Mouse (Mus musculus) thymus, adult 2 months (tissue): ENCODE measurements around the gene Nip7. TPM values are rescaled to one million over a fixed set of nuclear protein-coding genes. Genes with fewer than 3 reads are reported as not detected.
"Not testable (repeated sequence)": the region's sequence is repeated elsewhere in the genome, so short reads cannot be mapped to it uniquely, and the experiment has no call there.

Experiments
- DNase-seq: peaks from one replicate; pipeline ENCODE4 v3.0.0; 2021
- H3K27ac ChIP-seq: fragments of 200-500 bp; 2 replicates; pipeline ENCODE4 v1.5.1; 2012; ENCODE audit warnings: low read length, control low read depth; ENCODE audit not compliant: control insufficient read depth, insufficient read depth
- H3K27me3 ChIP-seq: fragments of 200-500 bp; 2 replicates; pipeline ENCODE4 v1.6.1; 2012; ENCODE audit warnings: mild to moderate bottlenecking, low read length, moderate library complexity, mixed read lengths; ENCODE audit not compliant: control insufficient read depth, insufficient read depth
- H3K36me3 ChIP-seq: fragments of 200-500 bp; 2 replicates; pipeline ENCODE4 v1.6.1; 2012; ENCODE audit warnings: mild to moderate bottlenecking, low read length, moderate library complexity; ENCODE audit not compliant: control insufficient read depth, insufficient read depth
- H3K4me1 ChIP-seq: fragments of 200-500 bp; replicated peaks from 2 replicates; pipeline ENCODE4 v1.6.1; 2012; ENCODE audit warnings: low read length; ENCODE audit not compliant: control insufficient read depth, insufficient read depth
- H3K4me3 ChIP-seq: fragments of 200-500 bp; 2 replicates; pipeline ENCODE4 v1.5.1; 2012; ENCODE audit warnings: mild to moderate bottlenecking, low read length, control low read depth, moderate library complexity; ENCODE audit not compliant: control insufficient read depth, insufficient read depth
- CTCF ChIP-seq: fragments of 200-500 bp; IDR thresholded peaks from 2 replicates; pipeline ENCODE4 v1.5.1; 2012; ENCODE audit warnings: mild to moderate bottlenecking, control low read depth, low read length, moderate library complexity, borderline replicate concordance; ENCODE audit not compliant: control insufficient read depth, poor library complexity, insufficient read depth; ENCODE audit errors: extremely low read depth
- POLR2A ChIP-seq: fragments of 200-500 bp; IDR thresholded peaks from 2 replicates; pipeline ENCODE4 v1.6.1; 2012; ENCODE audit warnings: mild to moderate bottlenecking, low read length, control low read depth, moderate library complexity; ENCODE audit not compliant: control insufficient read depth, poor library complexity, insufficient read depth; ENCODE audit errors: extremely low read depth
- WGBS: fragments of 180-500 bp; shearing (Covaris S2); methylation state at CpG from one replicate; pipeline ENCODE4 v1.1.7; 2018; 5-methylcytosine and 5-hydroxymethylcytosine counted together
- polyA plus RNA-seq: library from polyadenylated mRNA; depleted of rRNA; stranded (reverse); fragments of >200 nt; gene quantifications from 2 replicates; pipeline ENCODE4 v1.2.3, GENCODE M21; 2012

The Nip7 gene
- polyA plus RNA-seq, 1 experiment: 34.1 TPM

GRCm38 (mm10) chr8:107030058-107030457 lies 26.6 kb upstream of the Nip7 start:
- Histone ChIP-seq H3K4me3 (no peak overlapping the region), H3K27me3 (no peaks in the 10 kb centered on the region), H3K4me1 (peaks cover 8% of the 10 kb centered on the region), H3K27ac (no peak overlapping the region), H3K36me3 (no peaks in the 10 kb centered on the region)
- WGBS: 61% methylated on average over 5 of the region's 5 CpGs
- no peak for TF ChIP-seq CTCF
- no peak for TF ChIP-seq POLR2A
- DNase-seq: no peak

GRCm38 (mm10) chr8:107030650-107031576 lies 25.8 kb upstream of the Nip7 start, which contains the start of gene Vps4a:
TSS of gene Vps4a (plus strand) at chr8:107031222.
- DNase-seq: peak; percentile 97
- Histone ChIP-seq H3K27me3 (no peaks in the 10 kb centered on the region), H3K4me1 (peaks cover 8% of the 10 kb centered on the region), H3K27ac (no peak within 1 kb of the TSS), H3K36me3 (no peaks in the 10 kb centered on the region), H3K4me3 (peak within 1 kb of the TSS; percentile 89)
- WGBS: 8% methylated on average over 66 of the region's 66 CpGs
- TF ChIP-seq POLR2A (peak; percentile 72), CTCF (peak; percentile 88)

GRCm38 (mm10) chr8:107031577-107032090 lies 25.0 kb upstream of the Nip7 start:
- under 1% methylated on average over 40 of the region's 40 CpGs for WGBS
- TF ChIP-seq CTCF (no peak), POLR2A (no peak)
- Histone ChIP-seq H3K36me3 (peaks cover 3% of the 10 kb centered on the region; the same call in 1 of the 2 replicates), H3K4me3 (peak overlapping the region; percentile 89), H3K27ac (no peak overlapping the region), H3K27me3 (no peaks in the 10 kb centered on the region), H3K4me1 (peaks cover 8% of the 10 kb centered on the region)
- no peak for DNase-seq

- H3K4me3 ChIP-seq, DNase-seq, H3K27ac ChIP-seq, H3K4me1 ChIP-seq, H3K27me3 ChIP-seq: not testable (repeated sequence)
- 99% methylated on average over 2 of the region's 2 CpGs for WGBS
- H3K36me3 ChIP-seq: peaks cover 12% of the 10 kb centered on the region
Measured at GRCm38 (mm10) chr8:107033609-107034008, 23.1 kb upstream of the Nip7 start.

- H3K4me3 ChIP-seq: no peak overlapping the region
- WGBS: 98% methylated on average over 3 of the region's 3 CpGs
- H3K36me3 ChIP-seq: peaks cover 27% of the 10 kb centered on the region
- no peaks in the 10 kb centered on the region for H3K27me3 ChIP-seq
- no peak overlapping the region for H3K27ac ChIP-seq
- H3K4me1 ChIP-seq: peaks cover 8% of the 10 kb centered on the region
- no peak for DNase-seq
- TF ChIP-seq CTCF (no peak), POLR2A (no peak)
Measured at GRCm38 (mm10) chr8:107035641-107036040, 21.0 kb upstream of the Nip7 start.

- H3K27ac ChIP-seq: no peak overlapping the region
- peaks cover 37% of the 10 kb centered on the region for H3K36me3 ChIP-seq
- TF ChIP-seq POLR2A (no peak), CTCF (no peak)
- peaks cover 8% of the 10 kb centered on the region for H3K4me1 ChIP-seq
- H3K27me3 ChIP-seq: no peaks in the 10 kb centered on the region
- H3K4me3 ChIP-seq: no peak overlapping the region
- no peak for DNase-seq
- WGBS: 95% methylated on average over 8 of the region's 8 CpGs
Measured at GRCm38 (mm10) chr8:107036626-107037025, 20.1 kb upstream of the Nip7 start.
